Mouse (Mus musculus): ENCODE measurements around the gene Gpr4.

Gene Gpr4

GRCm38 (mm10) chr7:19179173-19179572 is 33.2 kb upstream of the Gpr4 start:
- Histone ChIP-seq H3K36me3 (ENCODE audit: insufficient read depth, low read length) (0 out of 2 replicates have a peak, but pooled peaks cover 6% of the 10 kb centered on the region), H3K4me1 (replicated peaks; ENCODE audit: low read depth, low read length) (peaks cover 73% of the 10 kb centered on the region), H3K27me3 (ENCODE audit: insufficient read depth, low read length) (peaks cover 26% of the 10 kb centered on the region), H3K4me3 (replicated peaks; ENCODE audit: low read length) (peak overlapping the region; percentile 71), H3K9me3 (ENCODE audit: low read length) (no peaks in the 10 kb centered on the region)
- TF ChIP-seq POU5F1 (IDR thresholded peaks at IDR 0.05; ENCODE audit: borderline replicate concordance, low read length), result no peak
- TF ChIP-seq CTCF (conservative IDR thresholded peaks at IDR 0.05; ENCODE audit: low read length), result no peak; the same call in 1 of the 2 replicates
- TF ChIP-seq NANOG (IDR thresholded peaks at IDR 0.05; ENCODE audit: borderline replicate concordance, low read length), result no peak

- Histone ChIP-seq H3K9me3 (ENCODE audit: low read length) (no peaks in the 10 kb centered on the region), H3K4me1 (replicated peaks; ENCODE audit: low read depth, low read length) (peaks cover 78% of the 10 kb centered on the region), H3K4me3 (replicated peaks; ENCODE audit: low read length) (peak overlapping the region; percentile 71), H3K36me3 (ENCODE audit: insufficient read depth, low read length) (peaks cover 10% of the 10 kb centered on the region), H3K27me3 (ENCODE audit: insufficient read depth, low read length) (peaks cover 26% of the 10 kb centered on the region)
- TF ChIP-seq NANOG (IDR thresholded peaks at IDR 0.05; ENCODE audit: borderline replicate concordance, low read length), result no peak
- TF ChIP-seq CTCF (conservative IDR thresholded peaks at IDR 0.05; ENCODE audit: low read length), result no peak
- no peak for TF ChIP-seq POU5F1 (IDR thresholded peaks at IDR 0.05; ENCODE audit: borderline replicate concordance, low read length)
Measured at GRCm38 (mm10) chr7:19179936-19180335, 32.4 kb upstream of the Gpr4 start.

GRCm38 (mm10) chr7:19180862-19181429 is 31.4 kb upstream of the Gpr4 start:
- peaks cover 17% of the 10 kb centered on the region for H3K36me3 ChIP-seq (ENCODE audit: insufficient read depth, low read length)
- H3K27me3 ChIP-seq (ENCODE audit: insufficient read depth, low read length), result peaks cover 26% of the 10 kb centered on the region
- H3K4me1 ChIP-seq (replicated peaks; ENCODE audit: low read depth, low read length), result peaks cover 88% of the 10 kb centered on the region
- TF ChIP-seq CTCF (conservative IDR thresholded peaks at IDR 0.05; ENCODE audit: low read length), result no peak
- TF ChIP-seq NANOG (IDR thresholded peaks at IDR 0.05; ENCODE audit: borderline replicate concordance, low read length), result no peak
- TF ChIP-seq POU5F1 (IDR thresholded peaks at IDR 0.05; ENCODE audit: borderline replicate concordance, low read length), result no peak
- no peaks in the 10 kb centered on the region for H3K9me3 ChIP-seq (ENCODE audit: low read length)
- peak overlapping the region; percentile 83 for H3K4me3 ChIP-seq (replicated peaks; ENCODE audit: low read length)

- Histone ChIP-seq H3K4me3 (replicated peaks; ENCODE audit: low read length) (no peak overlapping the region), H3K27me3 (ENCODE audit: insufficient read depth, low read length) (peaks cover 5% of the 10 kb centered on the region; the same call in 1 of the 2 replicates), H3K9me3 (ENCODE audit: low read length) (no peaks in the 10 kb centered on the region), H3K4me1 (replicated peaks; ENCODE audit: low read depth, low read length) (peaks cover 67% of the 10 kb centered on the region), H3K36me3 (ENCODE audit: insufficient read depth, low read length) (peaks cover 39% of the 10 kb centered on the region)
- TF ChIP-seq POU5F1 (IDR thresholded peaks at IDR 0.05; ENCODE audit: borderline replicate concordance, low read length) (no peak), CTCF (conservative IDR thresholded peaks at IDR 0.05; ENCODE audit: low read length) (no peak), NANOG (IDR thresholded peaks at IDR 0.05; ENCODE audit: borderline replicate concordance, low read length) (no peak)
Measured at GRCm38 (mm10) chr7:19184250-19184649, 28.1 kb upstream of the Gpr4 start.

- no peaks in the 10 kb centered on the region for H3K9me3 ChIP-seq (ENCODE audit: low read length)
- TF ChIP-seq CTCF (conservative IDR thresholded peaks at IDR 0.05; ENCODE audit: low read length) (no peak), POU5F1 (IDR thresholded peaks at IDR 0.05; ENCODE audit: borderline replicate concordance, low read length) (no peak), NANOG (IDR thresholded peaks at IDR 0.05; ENCODE audit: borderline replicate concordance, low read length) (no peak)
- peaks cover 39% of the 10 kb centered on the region for H3K36me3 ChIP-seq (ENCODE audit: insufficient read depth, low read length)
- 0 out of 2 replicates have a peak, but pooled peaks cover under 1% of the 10 kb centered on the region for H3K27me3 ChIP-seq (ENCODE audit: insufficient read depth, low read length)
- 0 out of 2 replicates have a peak overlapping the region, but pooled peaks have one; percentile 7 for H3K4me3 ChIP-seq (replicated peaks; ENCODE audit: low read length)
- peaks cover 62% of the 10 kb centered on the region for H3K4me1 ChIP-seq (replicated peaks; ENCODE audit: low read depth, low read length)
Measured at GRCm38 (mm10) chr7:19184758-19185157, 27.6 kb upstream of the Gpr4 start.

DNA sequence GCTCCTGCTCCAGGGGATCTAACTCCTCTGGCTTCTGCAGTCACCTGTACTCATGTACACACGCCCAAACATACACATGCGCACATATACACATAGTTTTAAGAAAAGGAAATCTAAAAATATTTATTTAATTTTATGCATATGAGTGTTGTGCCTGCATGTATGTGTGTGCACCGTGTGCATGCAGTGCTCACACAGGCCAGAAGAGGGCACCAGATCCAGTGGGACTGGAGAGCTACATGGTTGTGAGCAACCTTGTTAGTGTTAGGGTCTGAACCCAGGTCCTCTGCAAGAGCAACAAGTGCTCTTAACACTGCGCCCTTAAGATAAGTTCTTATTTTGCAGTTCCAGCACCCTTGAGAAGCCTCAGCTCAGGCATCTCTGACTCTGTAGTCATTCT is 17.7 kb upstream of the Gpr4 start:
- H3K36me3 ChIP-seq (ENCODE audit: insufficient read depth, low read length), result peaks cover 57% of the 10 kb centered on the region
- TF ChIP-seq NANOG (IDR thresholded peaks at IDR 0.05; ENCODE audit: borderline replicate concordance, low read length) (no peak), CTCF (conservative IDR thresholded peaks at IDR 0.05; ENCODE audit: low read length) (peak; percentile 85)

DNA sequence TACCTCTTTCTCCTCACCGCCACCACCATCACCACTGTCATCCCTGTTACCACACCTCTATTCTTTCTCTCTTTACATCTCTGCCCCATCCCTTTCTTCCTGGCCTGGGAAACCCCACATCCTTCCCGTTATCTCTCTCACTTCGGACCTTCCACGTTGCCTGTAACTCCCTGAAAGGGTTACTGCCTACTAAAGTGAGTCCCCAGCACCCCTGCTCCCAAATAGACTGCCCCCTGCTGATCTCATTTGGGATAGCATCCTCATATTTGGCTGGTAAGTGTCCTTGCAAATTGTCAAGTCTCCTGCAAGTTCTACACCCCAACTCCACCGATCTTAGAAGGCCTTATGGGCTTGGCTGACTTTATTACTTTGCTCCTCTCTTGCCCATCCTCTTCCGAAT is 15.7 kb upstream of the Gpr4 start:
- Histone ChIP-seq H3K27me3 (ENCODE audit: insufficient read depth, low read length) (no peaks in the 10 kb centered on the region), H3K36me3 (ENCODE audit: insufficient read depth, low read length) (peaks cover 50% of the 10 kb centered on the region), H3K4me3 (replicated peaks; ENCODE audit: low read length) (no peak overlapping the region), H3K4me1 (replicated peaks; ENCODE audit: low read depth, low read length) (peaks cover 53% of the 10 kb centered on the region), H3K9me3 (ENCODE audit: low read length) (no peaks in the 10 kb centered on the region)
- no peak for TF ChIP-seq NANOG (IDR thresholded peaks at IDR 0.05; ENCODE audit: borderline replicate concordance, low read length)
- peak; percentile 89 for TF ChIP-seq CTCF (conservative IDR thresholded peaks at IDR 0.05; ENCODE audit: low read length)
- TF ChIP-seq POU5F1 (IDR thresholded peaks at IDR 0.05; ENCODE audit: borderline replicate concordance, low read length), result no peak

More for the DNA sequence above, 17.7 kb upstream of the Gpr4 start:
- H3K27me3 ChIP-seq (ENCODE audit: insufficient read depth, low read length), result no peaks in the 10 kb centered on the region
- no peak overlapping the region for H3K4me3 ChIP-seq (replicated peaks; ENCODE audit: low read length)
- no peaks in the 10 kb centered on the region for H3K9me3 ChIP-seq (ENCODE audit: low read length)
- peaks cover 40% of the 10 kb centered on the region for H3K4me1 ChIP-seq (replicated peaks; ENCODE audit: low read depth, low read length)

GRCm38 (mm10) chr7:19197985-19198384 is 14.4 kb upstream of the Gpr4 start:
- Histone ChIP-seq H3K4me1 (replicated peaks; ENCODE audit: low read depth, low read length) (peaks cover 66% of the 10 kb centered on the region), H3K4me3 (replicated peaks; ENCODE audit: low read length) (no peak overlapping the region), H3K36me3 (ENCODE audit: insufficient read depth, low read length) (peaks cover 39% of the 10 kb centered on the region), H3K27me3 (ENCODE audit: insufficient read depth, low read length) (no peaks in the 10 kb centered on the region), H3K9me3 (ENCODE audit: low read length) (no peaks in the 10 kb centered on the region)
- TF ChIP-seq POU5F1 (IDR thresholded peaks at IDR 0.05; ENCODE audit: borderline replicate concordance, low read length) (no peak), NANOG (IDR thresholded peaks at IDR 0.05; ENCODE audit: borderline replicate concordance, low read length) (no peak), CTCF (conservative IDR thresholded peaks at IDR 0.05; ENCODE audit: low read length) (peak; percentile 99)

DNA sequence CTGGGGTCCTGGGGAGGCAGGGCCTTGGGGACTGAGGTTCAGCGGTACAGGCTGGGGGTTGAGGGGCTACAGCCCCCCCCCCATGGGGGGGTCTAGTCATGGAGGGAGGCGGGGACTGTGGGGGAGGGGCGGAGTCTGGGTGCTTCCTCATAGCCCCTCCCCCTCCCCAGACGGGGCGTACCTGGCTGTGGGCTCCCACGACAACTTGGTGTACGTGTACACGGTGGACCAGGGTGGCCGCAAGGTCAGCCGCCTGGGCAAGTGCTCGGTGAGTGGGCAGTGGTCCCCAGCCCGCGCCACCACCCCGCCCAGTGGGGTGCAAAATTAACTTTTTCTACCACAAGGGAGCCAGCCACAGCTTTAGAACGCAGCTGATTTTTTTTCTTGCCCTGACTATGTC is 10.7 kb upstream of the Gpr4 start:
- Histone ChIP-seq H3K36me3 (ENCODE audit: insufficient read depth, low read length) (peaks cover 46% of the 10 kb centered on the region), H3K4me1 (replicated peaks; ENCODE audit: low read depth, low read length) (peaks cover 69% of the 10 kb centered on the region), H3K4me3 (replicated peaks; ENCODE audit: low read length) (peak overlapping the region; percentile 67), H3K9me3 (ENCODE audit: low read length) (no peaks in the 10 kb centered on the region), H3K27me3 (ENCODE audit: insufficient read depth, low read length) (no peaks in the 10 kb centered on the region)
- no peak for TF ChIP-seq NANOG (IDR thresholded peaks at IDR 0.05; ENCODE audit: borderline replicate concordance, low read length)
- TF ChIP-seq POU5F1 (IDR thresholded peaks at IDR 0.05; ENCODE audit: borderline replicate concordance, low read length), result no peak
- TF ChIP-seq CTCF (conservative IDR thresholded peaks at IDR 0.05; ENCODE audit: low read length), result no peak

Measured in E14TG2a.4 (cell line).